Mouse (Mus musculus) testis, postnatal 14 days (tissue): ENCODE results near the gene Olfr735.

ENCODE experiments used
- DNase-seq: peaks from one replicate; pipeline ENCODE4 v3.0.0; 2021; ENCODE audit warnings: low spot score

The Olfr735 gene

GRCm38 (mm10) chr14:50348796-50349195, at the start of gene Olfr735:
Olfr735 (minus strand) TSS chr14:50348872.
- DNase-seq: no peak

GRCm38 (mm10) chr14:50380863-50381262, 32.2 kb upstream of the Olfr735 start, which contains the start of gene Olfr736:
Olfr736 (plus strand) TSS chr14:50381163.
- DNase-seq: peak; percentile 10

- DNase-seq: no peak
Measured at GRCm38 (mm10) chr14:50363561-50363960, 14.9 kb upstream of the Olfr735 start.

- DNase-seq: no peak
Measured at GRCm38 (mm10) chr14:50360480-50360879, 11.8 kb upstream of the Olfr735 start.

- DNase-seq: no peak
Measured at GRCm38 (mm10) chr14:50357593-50357992, 8.9 kb upstream of the Olfr735 start, which contains the start of gene Tlr11. Tlr11 (plus strand) TSS chr14:50357914.

GRCm38 (mm10) chr14:50356725-50357124, 8.1 kb upstream of the Olfr735 start:
- DNase-seq: no peak

- DNase-seq: no peak
Measured at GRCm38 (mm10) chr14:50352438-50352837, 3.8 kb upstream of the Olfr735 start.

GRCm38 (mm10) chr14:50326661-50327060, 22.0 kb downstream of the Olfr735 start, which contains the start of gene Olfr734:
Olfr734 (minus strand) TSS chr14:50326761.
- DNase-seq: no peak

- DNase-seq: no peak
Measured at GRCm38 (mm10) chr14:50301422-50301821, 47.2 kb downstream of the Olfr735 start, which contains the start of gene Olfr733. Olfr733 (minus strand) TSS chr14:50301522.
